Mouse (Mus musculus) intestine, embryonic 14.5 days (tissue): ENCODE measurements around the gene Trim2. TPM values are rescaled to one million over a fixed set of nuclear protein-coding genes. Genes with fewer than 3 reads are reported as not detected.

ENCODE experiments used
- ATAC-seq: fragments of 200-750 bp; cut with Nextera tagmentation; replicated peaks from 2 replicates; pipeline ENCODE4 v1.8.0; 2017; ENCODE audit warnings: low read depth, moderate number of reproducible peaks, moderate TSS enrichment, moderate library complexity; ENCODE audit not compliant: low FRiP score, low TSS enrichment
- DNase-seq: peaks from one replicate; pipeline ENCODE4 v3.0.0-alpha.2; 2018; ENCODE audit warnings: low spot score
- H3K27ac ChIP-seq: fragments of 300-500 bp; sonication (generic); 2 replicates; pipeline ENCODE4 v1.5.1; 2014; ENCODE audit warnings: low read depth, mild to moderate bottlenecking, control low read depth
- H3K27me3 ChIP-seq: fragments of 300-500 bp; sonication (generic); replicated peaks from 2 replicates; pipeline ENCODE4 v1.6.1; 2014; ENCODE audit warnings: low read length, control low read depth; ENCODE audit not compliant: control insufficient read depth, insufficient read depth
- H3K36me3 ChIP-seq: fragments of 300-500 bp; sonication (generic); 2 replicates; pipeline ENCODE4 v1.6.1; 2014; ENCODE audit warnings: low read length, control low read depth; ENCODE audit not compliant: control insufficient read depth, insufficient read depth
- H3K4me1 ChIP-seq: fragments of 300-500 bp; sonication (generic); replicated peaks from 2 replicates; pipeline ENCODE4 v1.6.1; 2014; ENCODE audit warnings: low read length, control low read depth, mixed read lengths; ENCODE audit not compliant: control insufficient read depth, insufficient read depth
- H3K4me2 ChIP-seq: fragments of 300-500 bp; sonication (generic); 2 replicates; pipeline ENCODE4 v1.6.1; 2014; ENCODE audit warnings: low read length
- H3K4me3 ChIP-seq: fragments of 300-500 bp; sonication (generic); 2 replicates; pipeline ENCODE4 v1.5.1; 2014; ENCODE audit warnings: low read depth, low read length, control low read depth, mixed read lengths
- H3K9ac ChIP-seq: fragments of 300-500 bp; sonication (generic); 2 replicates; pipeline ENCODE4 v1.6.1; 2014; ENCODE audit warnings: mild to moderate bottlenecking, low read length
- H3K9me3 ChIP-seq: fragments of 300-500 bp; sonication (generic); 2 replicates; pipeline ENCODE4 v1.6.1; 2016; ENCODE audit warnings: low read length, control low read depth; ENCODE audit not compliant: control insufficient read depth
- WGBS: fragments of 180-500 bp; shearing (Covaris S2); extraction: QIAGEN DNeasy Blood & Tissue Kit; methylation state at CpG from one replicate; pipeline ENCODE4 v1.1.7; 2014; 5-methylcytosine and 5-hydroxymethylcytosine counted together
- polyA plus RNA-seq: library from polyadenylated mRNA; unstranded; fragments of >200 nt; fragmentation: Nextera tagmentation; extraction: Ambion mirVana; gene quantifications from 2 replicates; pipeline ENCODE4 v1.2.1, GENCODE M21; 2014

Gene Trim2
- polyA plus RNA-seq, 1 experiment from 2014 or later = 58.1 TPM

GRCm38 (mm10) chr3:84303395-84303949 is 3.2 kb downstream of the Trim2 start:
- no peak overlapping the region for H3K9ac ChIP-seq
- 86% methylated on average over 8 of the region's 8 CpGs for WGBS
- H3K36me3 ChIP-seq = no peaks in the 10 kb centered on the region
- no peaks in the 10 kb centered on the region; the same call in 1 of the 2 replicates for H3K4me1 ChIP-seq
- ATAC-seq (no peak), DNase-seq (no peak)
- H3K27ac ChIP-seq = no peak overlapping the region
- H3K4me2 ChIP-seq = no peak overlapping the region
- H3K9me3 ChIP-seq = no peaks in the 10 kb centered on the region
- H3K4me3 ChIP-seq = no peak overlapping the region
- peaks cover 39% of the 10 kb centered on the region for H3K27me3 ChIP-seq

- no peak overlapping the region for H3K9ac ChIP-seq
- no peak overlapping the region for H3K27ac ChIP-seq
- no peaks in the 10 kb centered on the region for H3K9me3 ChIP-seq
- 16% methylated on average over 4 of the region's 4 CpGs for WGBS
- no peak overlapping the region for H3K4me3 ChIP-seq
- no peak overlapping the region for H3K4me2 ChIP-seq
- ATAC-seq (no peak; the same call in 1 of the 2 replicates), DNase-seq (peak; percentile 66)
- peaks cover 39% of the 10 kb centered on the region for H3K27me3 ChIP-seq
- H3K36me3 ChIP-seq = no peaks in the 10 kb centered on the region
- no peaks in the 10 kb centered on the region; the same call in 1 of the 2 replicates for H3K4me1 ChIP-seq
Measured at GRCm38 (mm10) chr3:84302273-84302672, 4.4 kb downstream of the Trim2 start.

- no peaks in the 10 kb centered on the region for H3K36me3 ChIP-seq
- H3K4me2 ChIP-seq = no peak overlapping the region
- H3K9ac ChIP-seq = no peak overlapping the region
- no peak for DNase-seq
- H3K27ac ChIP-seq = no peak overlapping the region
- ATAC-seq = no peak
- no peaks in the 10 kb centered on the region; the same call in 1 of the 2 replicates for H3K4me1 ChIP-seq
- peaks cover 36% of the 10 kb centered on the region for H3K27me3 ChIP-seq
- H3K4me3 ChIP-seq = no peak overlapping the region
- no peaks in the 10 kb centered on the region for H3K9me3 ChIP-seq
- 88% methylated on average over 4 of the region's 4 CpGs for WGBS
Measured at GRCm38 (mm10) chr3:84301674-84302073, 5.0 kb downstream of the Trim2 start.

- 50% methylated on average over 3 of the region's 3 CpGs for WGBS
- ATAC-seq (no peak), DNase-seq (no peak)
Measured at GRCm38 (mm10) chr3:84298186-84298585, 8.5 kb downstream of the Trim2 start.

GRCm38 (mm10) chr3:84296676-84297075 is 10.0 kb downstream of the Trim2 start:
- ATAC-seq = no peak
- WGBS = 59% methylated on average over 2 of the region's 2 CpGs

More at GRCm38 (mm10) chr3:84298186-84298585, 8.5 kb downstream of the Trim2 start:
- peaks cover 2% of the 10 kb centered on the region; the same call in 1 of the 2 replicates for H3K27me3 ChIP-seq
- H3K36me3 ChIP-seq = no peaks in the 10 kb centered on the region
- H3K4me2 ChIP-seq = no peak overlapping the region
- H3K4me1 ChIP-seq = no peaks in the 10 kb centered on the region
- no peaks in the 10 kb centered on the region for H3K9me3 ChIP-seq
- no peak overlapping the region for H3K4me3 ChIP-seq
- H3K9ac ChIP-seq = no peak overlapping the region
- H3K27ac ChIP-seq = no peak overlapping the region

GRCm38 (mm10) chr3:84294734-84295133 is 11.9 kb downstream of the Trim2 start:
- no peak overlapping the region for H3K9ac ChIP-seq
- 78% methylated on average over 9 of the region's 9 CpGs for WGBS
- no peaks in the 10 kb centered on the region for H3K36me3 ChIP-seq
- DNase-seq (no peak), ATAC-seq (no peak)
- no peaks in the 10 kb centered on the region for H3K4me1 ChIP-seq
- no peaks in the 10 kb centered on the region for H3K27me3 ChIP-seq
- no peaks in the 10 kb centered on the region for H3K9me3 ChIP-seq
- H3K27ac ChIP-seq = no peak overlapping the region
- no peak overlapping the region for H3K4me3 ChIP-seq
- H3K4me2 ChIP-seq = no peak overlapping the region

More at GRCm38 (mm10) chr3:84296676-84297075, 10.0 kb downstream of the Trim2 start:
- no peaks in the 10 kb centered on the region for H3K27me3 ChIP-seq
- no peak for DNase-seq
- H3K4me2 ChIP-seq = no peak overlapping the region
- no peaks in the 10 kb centered on the region for H3K4me1 ChIP-seq
- H3K36me3 ChIP-seq = no peaks in the 10 kb centered on the region
- H3K9me3 ChIP-seq = no peaks in the 10 kb centered on the region
- no peak overlapping the region for H3K27ac ChIP-seq
- no peak overlapping the region for H3K9ac ChIP-seq
- no peak overlapping the region for H3K4me3 ChIP-seq

GRCm38 (mm10) chr3:84293666-84294595 is 12.7 kb downstream of the Trim2 start:
- Histone ChIP-seq H3K4me2 (no peak overlapping the region), H3K9me3 (no peaks in the 10 kb centered on the region), H3K4me3 (no peak overlapping the region), H3K36me3 (no peaks in the 10 kb centered on the region), H3K4me1 (no peaks in the 10 kb centered on the region), H3K9ac (no peak overlapping the region), H3K27me3 (no peaks in the 10 kb centered on the region), H3K27ac (no peak overlapping the region)
- ATAC-seq (no peak), DNase-seq (no peak)
- WGBS = 83% methylated on average over 13 of the region's 13 CpGs

GRCm38 (mm10) chr3:84292238-84292637 is 14.4 kb downstream of the Trim2 start:
- Histone ChIP-seq H3K27ac (no peak overlapping the region), H3K4me1 (no peaks in the 10 kb centered on the region), H3K27me3 (no peaks in the 10 kb centered on the region), H3K36me3 (no peaks in the 10 kb centered on the region), H3K9ac (no peak overlapping the region), H3K4me3 (no peak overlapping the region), H3K4me2 (no peak overlapping the region), H3K9me3 (no peaks in the 10 kb centered on the region)
- WGBS = 88% methylated on average over 5 of the region's 5 CpGs
- ATAC-seq = no peak
- DNase-seq = no peak
